Mouse (Mus musculus): ENCODE measurements at regions not wholly inside any gene's neighbourhood (a gene's known extent, or its start where the extent isn't known, plus 50 kb on each side); places are given as distances from the start of the nearest gene placed in this dataset.

DNA sequence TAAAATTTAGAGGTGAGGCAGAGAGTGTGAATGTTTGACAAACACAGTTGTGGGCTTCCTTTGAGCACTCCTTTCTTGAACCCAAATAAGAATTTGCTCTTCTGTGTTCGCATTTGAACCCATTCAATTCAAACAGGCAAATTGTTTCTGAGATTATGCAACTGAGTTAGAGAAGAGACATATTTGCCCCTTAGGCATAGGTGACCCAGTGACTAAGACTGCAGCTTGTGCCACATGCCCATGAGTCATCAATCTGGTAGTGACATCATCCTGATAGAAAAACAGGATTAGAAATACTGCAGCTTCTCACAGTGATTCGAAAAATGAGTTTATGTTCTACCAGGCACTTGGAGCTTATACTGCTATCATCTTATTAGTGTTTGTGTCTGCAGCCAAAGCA is 67.2 kb downstream of the Zfp622 start:
- TF ChIP-seq CTCF (conservative IDR thresholded peaks at IDR 0.05; ENCODE audit: low read length) (no peak), POU5F1 (IDR thresholded peaks at IDR 0.05; ENCODE audit: borderline replicate concordance, low read length) (no peak), NANOG (IDR thresholded peaks at IDR 0.05; ENCODE audit: borderline replicate concordance, low read length) (no peak)
- H3K9me3 ChIP-seq (ENCODE audit: low read length) = peaks cover 9% of the 10 kb centered on the region; the same call in 1 of the 2 replicates
- H3K36me3 ChIP-seq (ENCODE audit: insufficient read depth, low read length) = no peaks in the 10 kb centered on the region
- no peak overlapping the region for H3K4me3 ChIP-seq (replicated peaks; ENCODE audit: low read length)
- H3K4me1 ChIP-seq (replicated peaks; ENCODE audit: low read depth, low read length) = no peaks in the 10 kb centered on the region
- no peaks in the 10 kb centered on the region for H3K27me3 ChIP-seq (ENCODE audit: insufficient read depth, low read length)

DNA sequence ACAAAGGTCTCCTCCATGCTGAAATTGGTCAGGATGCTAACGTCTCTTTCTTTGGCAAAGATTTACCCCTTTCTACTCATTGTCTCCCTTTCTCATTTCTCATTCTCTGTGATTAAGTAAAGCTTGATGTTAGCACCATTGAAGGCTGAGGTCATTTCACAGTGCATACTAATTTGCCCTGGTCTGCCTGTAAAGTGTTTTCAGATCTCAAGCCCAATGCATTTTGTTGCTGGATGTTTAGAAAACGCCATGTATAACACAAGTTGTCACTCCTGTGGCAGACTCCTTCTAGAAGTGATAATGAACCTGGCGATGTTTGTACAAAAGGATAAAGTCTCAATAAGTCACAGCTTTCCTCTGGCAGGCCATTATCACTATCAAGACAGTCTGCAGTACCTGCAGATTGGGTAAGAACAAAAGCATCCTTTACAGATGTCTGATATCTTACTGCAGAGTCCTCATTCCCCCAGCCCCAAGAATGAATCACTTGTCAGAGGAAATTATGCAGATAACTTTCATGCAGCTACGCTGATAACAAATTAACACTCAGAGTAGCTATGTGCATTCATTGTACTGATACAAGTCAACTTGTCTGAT is 68.7 kb downstream of the Zfp622 start:
- Histone ChIP-seq H3K27me3 (ENCODE audit: insufficient read depth, low read length) (no peaks in the 10 kb centered on the region), H3K4me3 (replicated peaks; ENCODE audit: low read length) (no peak overlapping the region), H3K4me1 (replicated peaks; ENCODE audit: low read depth, low read length) (no peaks in the 10 kb centered on the region), H3K9me3 (ENCODE audit: low read length) (peaks cover 9% of the 10 kb centered on the region; the same call in 1 of the 2 replicates), H3K36me3 (ENCODE audit: insufficient read depth, low read length) (no peaks in the 10 kb centered on the region)
- TF ChIP-seq POU5F1 (IDR thresholded peaks at IDR 0.05; ENCODE audit: borderline replicate concordance, low read length) (no peak), NANOG (IDR thresholded peaks at IDR 0.05; ENCODE audit: borderline replicate concordance, low read length) (no peak), CTCF (conservative IDR thresholded peaks at IDR 0.05; ENCODE audit: low read length) (no peak)

DNA sequence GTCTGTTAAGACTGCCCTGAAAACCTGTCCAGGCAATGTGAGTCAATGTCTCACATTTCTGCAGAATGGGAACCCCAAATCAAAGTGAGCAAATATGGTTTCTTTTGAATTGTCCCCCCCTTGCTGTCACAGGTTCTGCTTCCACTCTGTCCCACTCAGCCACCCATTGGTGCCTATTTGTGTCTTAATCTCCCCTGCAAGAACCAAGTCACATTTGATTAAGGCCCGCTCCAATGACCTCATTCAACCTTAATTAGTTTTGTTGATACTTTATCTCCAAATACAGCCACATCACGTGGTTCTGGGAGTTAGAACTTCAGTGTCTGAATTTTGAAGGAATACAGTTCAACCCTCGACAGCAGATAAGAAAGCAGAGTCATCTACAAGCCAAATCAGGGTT is 73.9 kb downstream of the Zfp622 start:
- peaks cover 9% of the 10 kb centered on the region; the same call in 1 of the 2 replicates for H3K9me3 ChIP-seq (ENCODE audit: low read length)
- no peaks in the 10 kb centered on the region for H3K36me3 ChIP-seq (ENCODE audit: insufficient read depth, low read length)
- no peak for TF ChIP-seq NANOG (IDR thresholded peaks at IDR 0.05; ENCODE audit: borderline replicate concordance, low read length)
- no peak for TF ChIP-seq CTCF (conservative IDR thresholded peaks at IDR 0.05; ENCODE audit: low read length)
- TF ChIP-seq POU5F1 (IDR thresholded peaks at IDR 0.05; ENCODE audit: borderline replicate concordance, low read length) = no peak

DNA sequence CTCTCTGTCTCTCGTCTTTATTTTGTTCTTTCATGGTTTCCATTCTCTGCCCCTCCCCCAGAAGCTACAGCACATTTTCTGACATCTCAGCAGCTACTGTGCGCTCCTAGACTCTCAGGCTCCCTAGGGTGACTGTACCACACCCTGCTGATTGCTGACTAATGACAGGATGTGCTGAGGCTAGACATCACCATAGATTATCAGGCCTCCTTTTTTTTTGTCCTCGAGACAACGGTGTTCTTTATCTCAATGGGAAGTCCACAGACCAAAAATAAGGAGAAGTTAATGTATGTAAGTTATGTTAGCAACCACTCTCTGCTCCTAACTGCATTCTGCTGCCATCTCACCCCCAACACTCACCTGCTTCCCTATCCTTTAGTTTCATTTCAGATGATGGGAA is 116.0 kb downstream of the Zfp622 start:
- TF ChIP-seq NANOG (IDR thresholded peaks at IDR 0.05; ENCODE audit: borderline replicate concordance, low read length) = no peak
- TF ChIP-seq POU5F1 (IDR thresholded peaks at IDR 0.05; ENCODE audit: borderline replicate concordance, low read length) = no peak
- TF ChIP-seq CTCF (conservative IDR thresholded peaks at IDR 0.05; ENCODE audit: low read length) = no peak
- Histone ChIP-seq H3K36me3 (ENCODE audit: insufficient read depth, low read length) (no peaks in the 10 kb centered on the region), H3K4me1 (replicated peaks; ENCODE audit: low read depth, low read length) (no peaks in the 10 kb centered on the region), H3K27me3 (ENCODE audit: insufficient read depth, low read length) (no peaks in the 10 kb centered on the region), H3K9me3 (ENCODE audit: low read length) (no peaks in the 10 kb centered on the region), H3K4me3 (replicated peaks; ENCODE audit: low read length) (no peak overlapping the region)

More for the DNA sequence above, 73.9 kb downstream of the Zfp622 start:
- H3K27me3 ChIP-seq (ENCODE audit: insufficient read depth, low read length) = no peaks in the 10 kb centered on the region
- no peaks in the 10 kb centered on the region for H3K4me1 ChIP-seq (replicated peaks; ENCODE audit: low read depth, low read length)
- no peak overlapping the region for H3K4me3 ChIP-seq (replicated peaks; ENCODE audit: low read length)

DNA sequence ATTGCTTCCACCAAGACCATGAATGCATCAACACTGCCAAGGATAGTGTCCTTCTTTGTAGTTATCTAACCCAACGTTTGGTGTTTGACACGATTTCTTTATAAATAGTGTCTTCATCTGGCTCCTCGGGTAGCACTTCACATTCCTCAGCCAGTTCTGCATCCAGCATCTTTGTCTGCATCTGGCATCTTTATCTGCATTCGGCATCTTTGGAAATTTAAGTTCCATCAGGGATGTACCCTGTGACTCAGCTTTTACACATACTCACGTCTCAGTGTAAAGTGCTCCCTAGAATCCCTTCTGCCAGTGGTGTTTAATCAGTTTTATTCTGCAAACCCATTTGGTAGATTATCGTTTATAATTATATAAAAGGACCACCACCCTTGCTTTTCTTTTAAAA is 123.8 kb downstream of the Zfp622 start:
- Histone ChIP-seq H3K36me3 (ENCODE audit: insufficient read depth, low read length) (no peaks in the 10 kb centered on the region), H3K27me3 (ENCODE audit: insufficient read depth, low read length) (no peaks in the 10 kb centered on the region), H3K4me1 (replicated peaks; ENCODE audit: low read depth, low read length) (no peaks in the 10 kb centered on the region), H3K4me3 (replicated peaks; ENCODE audit: low read length) (no peak overlapping the region), H3K9me3 (ENCODE audit: low read length) (no peaks in the 10 kb centered on the region)
- TF ChIP-seq POU5F1 (IDR thresholded peaks at IDR 0.05; ENCODE audit: borderline replicate concordance, low read length) = no peak
- no peak for TF ChIP-seq NANOG (IDR thresholded peaks at IDR 0.05; ENCODE audit: borderline replicate concordance, low read length)
- no peak for TF ChIP-seq CTCF (conservative IDR thresholded peaks at IDR 0.05; ENCODE audit: low read length)

DNA sequence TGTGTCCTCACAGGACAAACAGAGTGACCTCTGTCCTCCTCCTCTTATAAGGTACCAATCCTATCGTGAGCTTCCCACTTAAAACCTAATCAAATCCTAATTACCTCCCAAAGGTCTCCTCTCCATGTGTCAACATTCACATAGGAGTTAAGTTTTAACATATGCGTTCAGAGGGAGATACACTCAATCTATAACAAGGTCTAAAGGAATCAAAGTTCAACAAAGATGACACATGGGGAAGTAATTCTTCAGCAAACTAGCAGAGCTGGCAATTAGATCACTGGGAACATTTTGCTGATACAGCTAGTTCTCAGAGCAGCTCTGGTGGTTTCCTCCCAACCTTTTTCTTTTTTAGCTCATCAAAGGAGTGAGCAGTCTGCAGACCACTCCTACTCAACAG is 160.0 kb downstream of the Zfp622 start:
- Histone ChIP-seq H3K36me3 (ENCODE audit: insufficient read depth, low read length) (no peaks in the 10 kb centered on the region), H3K4me3 (replicated peaks; ENCODE audit: low read length) (no peak overlapping the region)

DNA sequence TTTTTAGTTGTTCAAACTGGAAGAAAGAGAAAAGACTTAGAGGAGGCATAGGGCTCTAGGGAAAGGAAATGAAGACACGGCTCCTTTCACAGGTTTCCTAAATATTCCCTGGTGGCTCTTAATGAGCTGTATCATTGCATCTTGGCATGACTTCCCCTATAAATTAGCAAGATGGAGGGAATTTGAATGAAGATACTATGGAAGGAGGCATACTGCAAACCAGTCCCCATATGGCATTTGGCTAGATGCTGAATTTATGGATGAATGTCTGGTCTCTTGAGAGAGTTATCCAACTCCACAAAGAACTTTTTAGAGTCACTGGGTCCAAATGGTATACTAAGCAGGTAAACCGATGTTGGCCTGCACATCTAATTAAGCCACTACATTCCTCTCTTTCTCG is 150.3 kb upstream of the March11 start:
- TF ChIP-seq CTCF (conservative IDR thresholded peaks at IDR 0.05; ENCODE audit: low read length) = no peak
- TF ChIP-seq NANOG (IDR thresholded peaks at IDR 0.05; ENCODE audit: borderline replicate concordance, low read length) = no peak
- no peak for TF ChIP-seq POU5F1 (IDR thresholded peaks at IDR 0.05; ENCODE audit: borderline replicate concordance, low read length)
- Histone ChIP-seq H3K4me1 (replicated peaks; ENCODE audit: low read depth, low read length) (no peaks in the 10 kb centered on the region), H3K9me3 (ENCODE audit: low read length) (no peaks in the 10 kb centered on the region), H3K27me3 (ENCODE audit: insufficient read depth, low read length) (no peaks in the 10 kb centered on the region), H3K36me3 (ENCODE audit: insufficient read depth, low read length) (no peaks in the 10 kb centered on the region), H3K4me3 (replicated peaks; ENCODE audit: low read length) (no peak overlapping the region)

More for the DNA sequence above, 160.0 kb downstream of the Zfp622 start:
- no peaks in the 10 kb centered on the region for H3K9me3 ChIP-seq (ENCODE audit: low read length)
- no peaks in the 10 kb centered on the region for H3K4me1 ChIP-seq (replicated peaks; ENCODE audit: low read depth, low read length)
- TF ChIP-seq POU5F1 (IDR thresholded peaks at IDR 0.05; ENCODE audit: borderline replicate concordance, low read length) (no peak), NANOG (IDR thresholded peaks at IDR 0.05; ENCODE audit: borderline replicate concordance, low read length) (no peak), CTCF (conservative IDR thresholded peaks at IDR 0.05; ENCODE audit: low read length) (no peak)
- H3K27me3 ChIP-seq (ENCODE audit: insufficient read depth, low read length) = no peaks in the 10 kb centered on the region

DNA sequence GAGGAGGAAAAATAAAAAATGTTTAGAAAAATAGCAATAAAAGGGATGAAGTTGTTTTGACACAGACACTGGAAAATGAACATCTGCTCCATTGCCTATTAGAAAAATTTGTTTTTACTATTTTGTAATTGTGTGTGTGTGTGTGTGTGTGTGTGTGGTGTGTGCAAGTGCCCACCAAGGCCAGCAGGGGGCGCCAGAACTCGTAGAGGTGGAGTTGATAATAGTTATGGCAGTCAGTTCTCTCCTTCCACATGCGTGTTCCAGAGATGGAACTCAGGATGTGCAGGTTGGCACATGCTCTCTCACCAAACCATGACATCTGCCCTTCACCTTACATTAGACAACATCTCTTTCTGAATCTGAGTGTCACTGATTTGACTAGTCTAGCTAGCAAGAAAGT is 123.9 kb upstream of the March11 start:
- no peak for TF ChIP-seq NANOG (IDR thresholded peaks at IDR 0.05; ENCODE audit: borderline replicate concordance, low read length)
- TF ChIP-seq CTCF (conservative IDR thresholded peaks at IDR 0.05; ENCODE audit: low read length) = peak; percentile 71
- Histone ChIP-seq H3K4me1 (replicated peaks; ENCODE audit: low read depth, low read length) (no peaks in the 10 kb centered on the region), H3K4me3 (replicated peaks; ENCODE audit: low read length) (no peak overlapping the region), H3K27me3 (ENCODE audit: insufficient read depth, low read length) (no peaks in the 10 kb centered on the region), H3K9me3 (ENCODE audit: low read length) (no peaks in the 10 kb centered on the region), H3K36me3 (ENCODE audit: insufficient read depth, low read length) (no peaks in the 10 kb centered on the region)

DNA sequence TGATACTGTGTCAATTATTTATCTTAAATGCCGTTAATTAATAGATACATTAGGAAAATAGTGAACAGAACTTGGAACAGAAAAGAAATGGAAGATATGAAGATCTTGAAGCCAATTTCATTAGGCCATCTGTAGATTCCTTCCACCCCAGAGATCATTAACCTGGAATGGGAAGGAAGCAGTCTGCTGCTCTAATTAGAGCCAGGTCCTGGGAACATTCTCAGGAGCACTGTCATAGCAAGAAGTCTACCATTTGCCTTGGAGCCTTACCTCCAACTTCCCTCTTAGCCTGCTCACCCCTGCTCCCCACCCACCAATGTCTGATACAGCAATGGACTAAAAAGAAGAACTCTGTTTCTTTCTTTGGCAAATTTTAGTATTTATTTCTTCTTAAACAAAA is 113.3 kb upstream of the March11 start:
- Histone ChIP-seq H3K9me3 (ENCODE audit: low read length) (no peaks in the 10 kb centered on the region), H3K36me3 (ENCODE audit: insufficient read depth, low read length) (no peaks in the 10 kb centered on the region), H3K4me3 (replicated peaks; ENCODE audit: low read length) (no peak overlapping the region), H3K27me3 (ENCODE audit: insufficient read depth, low read length) (no peaks in the 10 kb centered on the region), H3K4me1 (replicated peaks; ENCODE audit: low read depth, low read length) (no peaks in the 10 kb centered on the region)
- TF ChIP-seq NANOG (IDR thresholded peaks at IDR 0.05; ENCODE audit: borderline replicate concordance, low read length) (no peak), CTCF (conservative IDR thresholded peaks at IDR 0.05; ENCODE audit: low read length) (no peak), POU5F1 (IDR thresholded peaks at IDR 0.05; ENCODE audit: borderline replicate concordance, low read length) (no peak)
